Mouse (Mus musculus): ENCODE measurements around the gene Bend7. TPM values are rescaled to one million over a fixed set of nuclear protein-coding genes. Genes with fewer than 3 reads are reported as not detected.

Gene Bend7
- polyA plus RNA-seq, 2 experiments from 2014 or later = not detected

DNA sequence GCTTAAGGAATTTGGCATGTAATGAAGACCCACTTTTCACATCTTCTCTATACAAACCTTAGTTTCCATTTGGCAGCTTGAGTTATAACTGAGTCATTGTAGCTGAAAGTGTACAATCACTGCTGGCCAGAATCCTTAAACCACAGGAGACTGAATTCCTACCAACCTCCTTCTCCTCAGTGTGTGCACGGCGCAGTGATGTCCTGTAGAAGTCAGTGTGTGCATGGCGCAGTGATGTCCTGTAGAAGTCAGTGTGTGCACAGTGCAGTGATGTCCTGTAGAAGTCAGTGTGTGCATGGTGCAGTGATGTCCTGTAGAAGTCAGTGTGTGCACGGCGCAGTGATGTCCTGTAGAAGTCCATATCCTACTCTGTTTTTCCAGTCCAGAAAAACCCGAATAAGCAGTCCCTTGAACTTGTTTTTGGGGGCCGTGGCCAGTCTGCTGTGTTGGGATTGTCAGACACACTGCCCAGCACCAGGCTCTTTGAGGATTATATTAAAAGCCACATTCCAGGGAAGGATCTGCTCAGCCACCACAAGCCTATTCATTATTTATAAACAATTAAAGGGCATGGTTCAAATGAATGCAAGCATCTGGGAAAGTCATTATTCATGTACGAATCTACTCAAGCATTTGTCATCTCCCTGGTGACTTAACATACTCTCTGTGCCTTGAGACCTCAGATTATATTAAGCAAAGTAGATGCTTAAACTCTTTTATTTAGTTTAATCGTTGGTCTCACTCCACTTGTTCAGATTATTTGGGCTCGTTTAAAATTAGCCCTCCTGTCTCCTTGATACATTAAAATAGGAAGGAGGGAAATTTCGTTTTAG is 65.4 kb downstream of the Bend7 start:
- ATAC-seq = no peak

DNA sequence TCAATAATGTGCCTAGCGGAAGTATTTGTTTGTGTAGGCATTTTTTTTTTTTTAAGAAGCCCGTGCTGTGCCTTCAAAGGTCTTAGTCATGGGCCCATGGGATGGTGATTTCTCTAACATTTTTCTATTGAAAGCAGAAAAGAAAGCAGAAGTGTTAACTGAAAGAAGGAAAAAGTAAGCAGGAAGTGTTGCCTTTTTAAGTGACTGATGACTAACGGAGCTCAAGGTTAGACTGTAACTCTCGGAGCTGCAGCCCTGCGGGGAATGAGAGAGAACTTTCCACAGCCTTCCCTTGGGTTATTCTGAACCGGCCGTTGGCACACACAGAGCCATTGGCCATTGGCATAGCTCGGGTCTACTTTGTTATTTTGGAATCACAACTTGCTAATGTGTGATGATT is 66.4 kb downstream of the Bend7 start:
- no peak for ATAC-seq

DNA sequence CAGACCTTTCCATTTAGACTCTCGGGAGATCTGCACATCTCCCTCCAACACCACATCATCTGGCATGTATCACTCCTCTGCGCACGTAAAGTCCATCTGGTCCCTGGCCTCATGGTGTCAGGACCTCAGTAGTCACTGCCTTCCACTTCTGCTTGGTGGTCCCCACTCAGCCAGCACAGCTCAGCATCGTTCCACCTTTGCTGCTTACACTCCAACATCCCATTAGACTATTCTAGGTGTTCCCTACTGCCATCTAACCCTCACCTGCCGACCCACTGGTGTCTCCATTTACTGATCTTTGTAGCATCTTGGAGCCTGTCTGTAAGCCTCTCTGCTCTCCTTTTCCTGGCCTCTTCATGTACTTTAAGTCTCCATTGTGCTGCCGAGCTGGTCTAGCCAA is 67.4 kb downstream of the Bend7 start:
- no peak for ATAC-seq

DNA sequence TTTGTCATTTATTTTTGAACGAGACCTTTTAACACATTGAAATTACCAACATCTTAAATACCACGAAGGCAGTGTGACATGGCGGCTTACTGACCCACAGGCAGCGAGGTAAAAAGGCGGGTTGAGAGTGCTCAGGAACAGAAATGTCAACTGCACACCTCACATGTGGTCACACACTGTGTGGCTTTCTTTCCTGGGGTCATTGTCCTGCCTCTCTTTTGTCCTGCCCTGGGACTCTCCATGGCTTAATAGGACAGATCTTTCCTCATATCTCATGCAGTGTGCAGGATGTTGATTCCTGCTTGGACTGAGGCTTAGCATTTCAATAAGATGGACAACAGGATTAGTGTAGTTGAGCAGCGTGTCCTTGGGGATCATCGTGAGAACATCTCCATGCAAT is 69.6 kb downstream of the Bend7 start:
- no peak for ATAC-seq

DNA sequence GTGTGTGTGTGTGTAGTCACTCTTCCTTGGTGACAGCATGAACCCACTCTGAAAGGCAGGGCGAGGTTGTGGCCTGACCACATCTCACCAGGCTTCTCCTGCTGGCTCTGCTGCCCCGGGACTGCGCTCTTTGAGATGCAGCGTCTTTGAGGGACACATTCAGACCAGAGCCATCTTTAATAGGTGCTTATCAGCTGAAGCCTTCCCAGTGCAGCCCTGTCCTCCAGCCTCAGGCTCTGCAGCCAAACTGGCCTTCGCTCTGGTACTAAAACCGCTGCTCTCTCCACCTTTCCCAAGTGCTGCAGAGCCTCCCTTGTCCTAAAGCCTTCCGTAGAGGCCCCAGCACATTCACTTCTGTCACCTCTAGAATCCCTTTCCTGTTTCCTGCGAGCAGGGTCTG is 74.0 kb downstream of the Bend7 start:
- ATAC-seq = no peak

DNA sequence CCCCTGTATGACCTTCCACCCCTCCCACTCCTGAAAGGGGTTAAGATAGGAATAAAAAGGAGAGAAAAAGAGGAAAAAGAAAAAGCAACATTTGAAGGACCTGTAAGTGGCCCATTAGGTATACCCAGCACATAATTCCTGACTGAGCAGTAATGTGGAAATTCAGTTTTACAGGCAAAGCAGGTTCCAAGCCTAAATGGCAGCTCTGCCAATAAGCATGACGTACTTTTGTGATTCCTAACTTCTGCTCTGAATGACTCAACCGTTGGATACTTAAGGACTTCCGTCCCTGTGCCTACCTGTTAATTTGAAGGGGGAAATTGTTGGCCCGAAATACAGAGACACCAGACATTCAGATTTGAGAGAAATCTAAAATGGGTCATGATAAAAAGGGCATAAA is 74.9 kb downstream of the Bend7 start:
- ATAC-seq = no peak

DNA sequence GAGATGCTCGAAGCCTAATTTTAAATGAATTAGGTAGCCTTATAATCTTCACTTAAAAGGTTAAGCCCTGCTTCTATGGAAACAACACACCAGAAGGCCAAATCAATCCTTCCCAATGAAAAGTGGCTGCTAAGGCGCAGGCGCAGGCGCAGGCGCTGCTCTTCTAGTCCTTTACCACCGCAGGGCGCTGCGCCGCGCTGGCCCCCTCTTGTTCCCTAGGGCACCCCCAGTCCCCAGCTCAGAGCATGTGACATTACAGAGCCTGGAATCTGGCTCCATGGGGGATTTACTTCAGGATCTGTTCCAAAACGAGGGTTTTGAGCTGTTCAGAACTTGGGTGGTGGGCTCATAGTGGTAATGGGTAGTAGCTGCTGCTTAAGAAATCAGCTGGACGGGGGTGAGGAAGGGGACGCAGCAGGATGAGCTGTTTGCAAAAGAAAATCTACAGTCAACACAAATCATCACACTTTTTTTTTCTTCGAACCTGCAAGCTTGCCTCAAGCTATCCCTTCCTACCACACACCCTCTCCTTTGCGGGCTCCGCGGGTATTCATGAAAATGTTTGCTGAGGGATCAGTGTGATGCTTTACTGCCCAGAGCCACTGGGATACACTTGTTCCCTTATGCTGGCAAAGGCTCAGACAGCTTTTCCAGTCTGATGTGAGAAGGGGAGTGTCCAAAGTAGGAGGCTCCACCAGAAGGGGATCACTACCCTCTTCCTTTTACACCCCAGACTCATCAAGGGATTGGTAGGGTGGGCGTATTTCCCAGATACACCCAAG is 85.0 kb downstream of the Bend7 start:
- no peak for ATAC-seq

DNA sequence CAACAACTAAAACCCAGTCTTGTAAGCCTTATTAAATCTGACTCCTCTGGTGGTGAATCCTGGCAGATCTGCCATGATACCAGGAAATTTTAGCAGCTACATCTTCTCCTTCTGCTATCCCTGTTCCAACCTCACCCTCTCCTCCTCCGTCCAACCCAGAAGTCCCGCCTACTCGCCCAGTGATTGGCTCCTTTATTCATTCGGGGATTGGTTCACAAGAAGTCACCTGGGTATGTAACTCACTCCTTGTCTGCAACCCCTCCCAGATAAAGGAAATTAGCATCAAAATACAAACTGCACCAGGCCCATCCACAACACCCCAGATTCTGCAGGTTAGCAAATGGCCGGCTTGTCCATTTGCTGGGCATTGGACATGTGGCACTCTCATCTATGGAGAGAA is 98.7 kb downstream of the Bend7 start:
- ATAC-seq = no peak

DNA sequence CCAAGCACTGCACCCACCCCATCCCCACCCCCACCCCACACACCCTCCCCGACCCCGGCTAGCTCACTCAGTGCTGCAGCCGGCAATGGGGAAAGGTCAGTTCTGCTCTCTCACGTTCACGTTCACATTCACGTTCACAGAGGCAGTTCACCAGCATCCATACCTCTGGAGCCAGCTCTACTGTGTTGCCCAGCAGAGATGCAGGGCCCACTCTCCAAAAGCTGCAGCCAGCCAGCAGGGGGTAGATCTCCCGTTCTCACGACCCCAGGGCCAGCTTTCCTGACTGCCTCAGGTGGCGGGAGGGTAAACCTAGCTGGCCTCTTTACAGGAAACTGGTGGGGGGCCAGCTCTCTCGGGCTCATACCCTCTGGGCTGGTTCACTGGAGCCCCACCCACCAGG is 100.0 kb downstream of the Bend7 start:
- no peak for ATAC-seq

DNA sequence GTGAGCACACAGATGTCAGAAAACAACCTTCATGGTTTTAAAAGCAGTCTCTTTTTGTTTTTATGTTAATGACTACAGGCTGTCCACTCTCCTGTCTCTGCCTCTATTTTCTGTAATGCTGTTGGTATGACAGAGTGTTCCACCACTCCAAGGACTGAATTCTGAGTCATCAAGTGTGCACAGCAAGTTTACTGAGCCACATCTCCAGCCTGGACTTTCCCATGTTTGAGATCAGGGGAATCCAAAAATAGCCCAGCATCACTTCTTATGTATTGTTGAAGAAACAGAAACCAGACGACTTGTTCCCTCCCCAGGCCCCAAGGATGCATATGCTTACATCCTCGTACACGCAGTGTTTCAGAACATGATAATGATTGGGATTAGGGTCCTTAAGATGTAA is 102.6 kb downstream of the Bend7 start:
- ATAC-seq = no peak

DNA sequence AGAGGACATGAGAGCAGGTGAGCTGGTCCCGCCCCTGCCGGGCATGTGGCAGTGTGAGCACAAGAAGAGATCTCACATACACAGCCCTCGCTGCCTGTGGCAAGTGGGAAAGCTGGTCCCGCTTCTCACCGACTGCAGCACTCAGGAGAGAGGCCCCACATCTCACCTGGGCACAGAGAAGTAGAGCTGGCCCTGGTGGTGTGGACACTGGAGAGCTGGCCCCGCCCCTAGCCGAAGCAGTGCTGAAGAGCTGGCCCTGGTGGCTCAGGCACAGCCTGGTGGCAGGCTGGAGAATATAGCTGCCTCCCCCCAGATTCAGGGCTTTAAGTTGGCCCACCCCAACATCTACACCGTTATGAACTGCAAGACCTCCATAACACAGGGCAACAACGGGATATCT is 106.4 kb downstream of the Bend7 start:
- ATAC-seq = no peak

DNA sequence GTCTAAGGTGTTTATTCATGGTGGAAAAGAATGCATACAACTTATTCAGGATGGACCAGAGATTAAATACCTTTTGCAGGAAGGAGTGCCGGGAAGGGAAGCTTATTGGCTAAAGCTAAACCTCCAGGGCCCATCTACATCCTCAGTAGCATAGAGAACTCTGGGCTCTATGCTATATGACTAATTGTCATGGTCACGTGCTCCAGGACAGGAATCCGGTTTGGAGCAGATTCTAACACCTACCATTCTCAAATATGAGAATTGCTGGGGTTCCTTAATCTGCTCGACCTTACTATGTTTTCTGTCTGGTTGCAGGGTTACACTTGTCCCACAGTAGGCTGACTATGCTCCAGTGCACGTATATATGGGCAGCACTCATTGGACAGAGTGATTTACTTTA is 110.4 kb downstream of the Bend7 start:
- no peak for ATAC-seq

DNA sequence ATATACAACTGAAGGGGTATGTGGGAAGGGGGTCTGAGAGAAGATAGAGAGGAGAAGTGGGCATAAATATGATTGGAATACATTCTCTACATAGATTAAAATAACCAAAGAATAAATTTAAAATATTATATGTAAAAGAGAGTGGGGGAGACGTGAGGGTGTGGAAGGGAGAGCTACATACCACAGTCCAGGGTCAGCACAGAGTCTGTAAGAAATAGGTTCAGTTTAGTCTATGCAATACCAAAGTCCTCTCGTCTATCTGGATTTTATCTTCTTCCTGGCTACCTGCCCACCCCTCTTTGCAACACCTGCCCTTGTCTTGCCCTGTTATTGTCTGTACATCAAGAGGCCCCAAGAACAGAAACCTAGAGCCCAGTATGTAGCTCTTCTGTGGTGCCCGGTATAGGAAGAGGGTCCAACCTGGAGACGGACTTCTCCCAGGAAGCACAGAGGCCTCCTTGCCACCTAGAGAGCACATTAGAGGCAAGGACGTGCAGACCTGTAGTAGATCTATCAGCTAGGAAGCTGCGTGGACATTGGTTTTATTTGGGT is 110.9 kb downstream of the Bend7 start:
- no peak for ATAC-seq

DNA sequence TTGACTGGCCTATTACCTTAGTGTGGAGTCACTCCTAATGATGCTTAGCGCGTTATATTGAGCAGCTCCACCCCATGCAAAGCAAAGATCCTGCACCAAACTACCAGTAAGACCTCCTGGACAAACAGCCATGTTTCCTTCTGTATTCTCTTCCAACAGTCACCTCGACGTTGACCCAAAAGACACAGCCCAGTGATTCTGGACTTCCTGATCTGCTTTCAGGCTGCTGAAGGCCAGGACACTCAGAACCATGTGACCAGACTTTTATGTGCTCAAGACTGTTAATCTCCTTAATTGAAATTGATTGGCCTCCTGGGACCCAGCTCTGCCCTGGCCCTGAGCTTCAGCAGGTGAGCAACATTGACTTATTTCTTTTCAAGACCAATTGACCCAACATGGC is 111.4 kb downstream of the Bend7 start:
- ATAC-seq = no peak

DNA sequence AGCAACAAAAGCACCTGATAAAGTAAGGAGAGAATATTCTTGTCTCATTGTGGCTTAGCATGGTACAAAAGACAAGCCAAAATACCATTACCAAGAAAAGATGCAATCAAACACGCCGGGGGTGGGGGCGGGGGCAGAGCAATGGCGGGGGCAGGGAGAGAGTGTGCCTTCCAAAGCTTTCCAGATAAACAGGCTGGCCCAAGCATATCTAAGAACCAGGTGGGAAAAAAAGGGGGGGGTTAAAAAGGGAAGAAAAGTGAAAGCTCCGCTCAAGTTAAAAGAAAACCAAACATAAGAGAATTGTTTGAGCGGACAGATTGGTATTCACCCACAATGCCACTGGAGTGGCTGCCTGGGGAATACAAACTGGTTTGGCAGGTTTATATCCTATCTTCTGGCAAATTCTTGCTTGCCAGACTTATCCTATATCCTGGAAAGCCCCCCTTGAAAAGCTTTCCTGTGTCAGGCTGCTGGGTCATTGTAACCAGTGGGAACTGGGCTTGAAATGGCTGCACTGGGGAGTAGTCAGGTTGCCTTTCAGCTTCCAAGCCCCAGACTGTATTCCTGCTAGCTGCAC is 111.9 kb downstream of the Bend7 start:
- ATAC-seq = no peak

DNA sequence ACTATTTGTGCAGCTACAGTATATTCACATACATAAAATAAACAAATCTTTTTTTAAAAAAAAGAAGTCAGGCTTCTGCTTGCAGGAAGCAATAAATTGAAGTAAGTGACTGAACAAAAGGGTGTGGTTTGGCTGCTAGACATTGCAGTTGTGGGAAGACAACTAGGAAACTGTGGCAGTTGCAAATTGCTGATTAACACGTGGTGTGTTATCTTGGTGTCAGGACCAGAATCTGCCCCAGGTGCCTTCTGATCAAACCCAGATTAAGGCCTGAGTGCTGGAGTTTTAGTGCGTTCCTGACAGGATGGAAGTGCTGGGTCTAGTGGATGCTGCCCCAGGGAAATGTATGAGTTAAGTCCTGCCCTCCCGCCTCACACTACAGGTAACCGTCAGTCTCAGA is 113.9 kb downstream of the Bend7 start:
- ATAC-seq = no peak

DNA sequence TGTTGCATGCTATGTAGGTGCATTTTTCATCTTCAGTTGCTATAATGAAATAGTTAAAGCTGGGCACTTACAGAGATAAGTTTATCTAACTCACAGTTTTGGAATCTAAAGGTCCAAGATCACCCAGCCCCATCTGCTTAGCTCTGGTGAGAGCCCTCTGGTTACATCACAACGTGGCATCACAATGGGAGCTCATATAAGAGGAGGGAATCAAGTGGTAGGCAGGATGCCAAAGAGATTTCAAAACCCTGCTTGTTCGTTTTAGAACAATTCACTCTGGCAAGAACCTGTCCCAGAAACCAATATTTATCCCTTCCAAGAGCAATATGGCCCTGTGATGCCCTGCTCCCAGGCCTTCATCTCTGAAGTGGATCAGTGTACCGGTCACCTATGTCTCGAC is 114.5 kb downstream of the Bend7 start:
- ATAC-seq = no peak

DNA sequence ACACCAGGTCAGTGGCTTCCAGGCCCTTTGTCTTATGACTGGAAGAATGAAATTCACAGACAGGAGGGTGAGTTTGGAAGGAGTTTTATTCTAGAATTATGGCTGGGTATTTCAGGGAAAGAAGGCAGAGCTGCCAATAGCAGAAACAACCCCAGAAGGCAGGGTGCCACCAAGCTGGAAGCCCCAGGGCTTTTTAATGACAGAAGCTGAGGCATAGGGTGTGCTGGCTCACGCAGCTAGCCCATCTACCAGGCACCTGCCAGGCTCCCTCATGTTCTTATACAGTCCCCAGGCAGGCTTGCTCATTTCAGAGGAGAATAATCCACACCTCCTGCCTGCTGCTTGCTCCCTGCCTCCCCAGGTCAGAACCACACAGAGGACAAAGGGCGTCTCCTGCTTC is 131.8 kb downstream of the Bend7 start:
- ATAC-seq = no peak

Other genes with a start within 250 kb of the Bend7 start
- 10 to 100 TPM; 46.3 to 48.1 TPM for gene Prpf18, start 65.7 kb upstream of the Bend7 start, polyA plus RNA-seq (2017; shearing (Covaris generic))
- 10 to 100 TPM; 29.3 to 29.8 TPM for gene Sephs1, start 163.7 kb downstream of the Bend7 start, polyA plus RNA-seq (2017; shearing (Covaris generic))
- 10 to 100 TPM; 89.5 to 92.7 TPM for gene Phyh, start 201.2 kb downstream of the Bend7 start, polyA plus RNA-seq (2017; shearing (Covaris generic))

Measured in activated CD4-positive, CD25-positive, alpha-beta regulatory T cell, adult 4 months (primary cell).